In the genomic region with DNA sequence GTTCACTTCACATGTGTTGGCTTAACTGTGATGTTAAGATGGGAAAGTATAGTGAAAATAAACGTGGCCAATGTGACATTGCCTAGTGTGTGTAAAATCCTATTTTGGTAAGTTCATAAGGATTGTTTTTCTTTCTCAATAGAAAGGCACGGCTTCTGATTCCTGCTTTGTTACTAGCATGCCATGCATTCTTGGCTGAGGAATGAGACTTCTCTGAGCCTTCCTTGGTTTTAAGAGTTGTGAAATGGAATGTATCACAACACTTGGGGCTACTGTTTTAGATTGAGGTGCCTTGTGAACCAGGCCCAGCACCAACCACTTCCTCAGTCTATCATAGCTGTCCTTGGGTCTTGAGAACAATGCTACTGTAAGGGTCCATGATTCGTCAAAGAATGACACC, we compare ENCODE assay signal across 16 mouse cellular contexts.
"Had no signal": no experiment of that assay in that cellular context is flagged by ENCODE, and none has a peak within 500 bp of the region (broad histone marks: within the 10 kb centered on the region; RNA-seq: fewer than 3 reads in every experiment).

No protein-coding gene starts in this region.

- H3K36me3 ChIP-seq: neural tube, embryonic 13.5 days; neural tube, embryonic 15.5 days; stomach, embryonic 15.5 days had no signal

- H3K27ac ChIP-seq: neural tube, embryonic 13.5 days; neural tube, embryonic 15.5 days; stomach, embryonic 15.5 days; stomach, postnatal 0 days had no signal

- H3K9me3 ChIP-seq: neural tube, embryonic 13.5 days; neural tube, embryonic 15.5 days; stomach, embryonic 15.5 days had no signal

- H3K4me2 ChIP-seq: neural tube, embryonic 13.5 days; neural tube, embryonic 15.5 days; stomach, embryonic 15.5 days had no signal

- H3K27me3 ChIP-seq: neural tube, embryonic 13.5 days; neural tube, embryonic 15.5 days; stomach, embryonic 15.5 days had no signal

- H3K4me3 ChIP-seq: neural tube, embryonic 13.5 days; neural tube, embryonic 15.5 days; stomach, embryonic 15.5 days had no signal

- H3K4me1 ChIP-seq: stomach, embryonic 15.5 days had no signal

- DNase-seq: retina, postnatal 1 day; right cerebral cortex, adult 18-20 months; right cerebral cortex, postnatal 14 days; right cerebral cortex, postnatal 25 days; right cerebral cortex, postnatal 4 days; spleen, adult 18-20 months; thymus, adult 18-20 months; thymus, adult 2 months; thymus, postnatal 14 days; thymus, postnatal 25 days; thymus, postnatal 36 days; thymus, postnatal 4 days had no signal

- H3K9ac ChIP-seq: neural tube, embryonic 13.5 days; neural tube, embryonic 15.5 days; stomach, embryonic 15.5 days had no signal
